Mouse (Mus musculus) lung, embryonic 15.5 days (tissue): ENCODE data around the gene Mrpl44. TPM values are rescaled to one million over a fixed set of nuclear protein-coding genes. Genes with fewer than 3 reads are reported as not detected.
A peak's percentile ranks its signal among the peaks of the same experiment; 100 is the strongest.

Experiments used
- ATAC-seq: fragments of 200-750 bp; cut with Nextera tagmentation; 2 replicates; pipeline ENCODE4 v1.8.0; 2017; ENCODE audit warnings: moderate number of reproducible peaks, borderline replicate concordance; ENCODE audit not compliant: low FRiP score, low TSS enrichment; ENCODE audit errors: extremely low read depth
- H3K27ac ChIP-seq: fragments of 300-500 bp; sonication (generic); 2 replicates; pipeline ENCODE4 v1.5.1; 2015; ENCODE audit warnings: moderate library complexity, mild to moderate bottlenecking, inconsistent platforms
- H3K27me3 ChIP-seq: fragments of 300-500 bp; sonication (generic); 2 replicates; pipeline ENCODE4 v1.6.1; 2015; ENCODE audit warnings: inconsistent platforms
- H3K36me3 ChIP-seq: fragments of 300-500 bp; sonication (generic); 2 replicates; pipeline ENCODE4 v1.6.1; 2015; ENCODE audit warnings: inconsistent platforms
- H3K4me1 ChIP-seq: fragments of 300-500 bp; sonication (generic); 2 replicates; pipeline ENCODE4 v1.6.1; 2015; ENCODE audit warnings: inconsistent platforms
- H3K4me2 ChIP-seq: fragments of 300-500 bp; sonication (generic); 2 replicates; pipeline ENCODE4 v1.6.1; 2015; ENCODE audit warnings: inconsistent platforms, mild to moderate bottlenecking, moderate library complexity
- H3K4me3 ChIP-seq: fragments of 300-500 bp; sonication (generic); 2 replicates; pipeline ENCODE4 v1.5.1; 2015; ENCODE audit warnings: mild to moderate bottlenecking, inconsistent platforms
- H3K9ac ChIP-seq: fragments of 300-500 bp; sonication (generic); 2 replicates; pipeline ENCODE4 v1.6.1; 2015; ENCODE audit warnings: inconsistent platforms
- H3K9me3 ChIP-seq: fragments of 300-500 bp; sonication (generic); 2 replicates; pipeline ENCODE4 v1.6.1; 2016; ENCODE audit warnings: inconsistent platforms
- WGBS: fragments of 180-500 bp; shearing (Covaris S2); methylation state at CpG from one replicate; pipeline ENCODE4 v1.1.7; 2015; 5-methylcytosine and 5-hydroxymethylcytosine counted together
- polyA plus RNA-seq: library from polyadenylated mRNA; unstranded; fragments of >200 nt; fragmentation: Nextera tagmentation; extraction: Ambion mirVana; gene quantifications from 2 replicates; pipeline ENCODE4 v1.2.1, GENCODE M21; 2015

The Mrpl44 gene
- polyA plus RNA-seq, result 58.5 and 59.2 TPM in 2 replicates

GRCm38 (mm10) chr1:79775927-79776458 lies at the start of gene Mrpl44, which contains the start of gene Wdfy1:
Gene Mrpl44 (plus strand): TSS chr1:79776018.
Gene Wdfy1 (minus strand): TSS chr1:79776143.
- WGBS, result under 1% methylated on average over 38 of the region's 38 CpGs
- Histone ChIP-seq H3K27ac (peak within 1 kb of the TSS; percentile 91), H3K27me3 (no peaks in the 10 kb centered on the region), H3K36me3 (peaks cover 23% of the 10 kb centered on the region; the same call in 1 of the 2 replicates), H3K9ac (peak within 1 kb of the TSS; percentile 96), H3K9me3 (no peaks in the 10 kb centered on the region), H3K4me2 (peak within 1 kb of the TSS; percentile 57), H3K4me1 (0 out of 2 replicates have a peak, but pooled peaks cover 3% of the 10 kb centered on the region), H3K4me3 (peak within 1 kb of the TSS; percentile 99)
- ATAC-seq, result peak; percentile 99

GRCm38 (mm10) chr1:79734794-79735193 lies 41.0 kb upstream of the Mrpl44 start:
- Histone ChIP-seq H3K4me3 (no peak overlapping the region), H3K27me3 (no peaks in the 10 kb centered on the region), H3K9ac (no peak overlapping the region), H3K4me1 (no peaks in the 10 kb centered on the region), H3K4me2 (no peak overlapping the region), H3K9me3 (no peaks in the 10 kb centered on the region), H3K36me3 (no peaks in the 10 kb centered on the region), H3K27ac (no peak overlapping the region)
- WGBS, result 75% methylated on average over 5 of the region's 5 CpGs
- ATAC-seq, result no peak

GRCm38 (mm10) chr1:79736408-79736807 lies 39.4 kb upstream of the Mrpl44 start:
- Histone ChIP-seq H3K36me3 (no peaks in the 10 kb centered on the region), H3K4me1 (0 out of 2 replicates have a peak, but pooled peaks cover 3% of the 10 kb centered on the region), H3K4me2 (no peak overlapping the region), H3K4me3 (no peak overlapping the region), H3K27ac (no peak overlapping the region), H3K9ac (no peak overlapping the region), H3K9me3 (no peaks in the 10 kb centered on the region), H3K27me3 (no peaks in the 10 kb centered on the region)
- WGBS, result 89% methylated on average over 3 of the region's 3 CpGs
- no peak for ATAC-seq

- no peak overlapping the region for H3K27ac ChIP-seq
- no peak overlapping the region for H3K9ac ChIP-seq
- ATAC-seq, result no peak
- no peaks in the 10 kb centered on the region for H3K27me3 ChIP-seq
- H3K4me3 ChIP-seq, result no peak overlapping the region
- H3K9me3 ChIP-seq, result no peaks in the 10 kb centered on the region
- 96% methylated on average over 2 of the region's 2 CpGs for WGBS
- 0 out of 2 replicates have a peak, but pooled peaks cover 3% of the 10 kb centered on the region for H3K4me1 ChIP-seq
- H3K36me3 ChIP-seq, result no peaks in the 10 kb centered on the region
- no peak overlapping the region for H3K4me2 ChIP-seq
Observed at GRCm38 (mm10) chr1:79739726-79740125, 36.1 kb upstream of the Mrpl44 start.

- Histone ChIP-seq H3K4me1 (0 out of 2 replicates have a peak, but pooled peaks cover 3% of the 10 kb centered on the region), H3K9me3 (no peaks in the 10 kb centered on the region), H3K27me3 (no peaks in the 10 kb centered on the region), H3K9ac (no peak overlapping the region), H3K36me3 (no peaks in the 10 kb centered on the region), H3K4me3 (no peak overlapping the region), H3K4me2 (no peak overlapping the region), H3K27ac (no peak overlapping the region; the same call in 1 of the 2 replicates)
- 55% methylated on average over 4 of the region's 4 CpGs for WGBS
- ATAC-seq, result no peak
Observed at GRCm38 (mm10) chr1:79741002-79741401, 34.8 kb upstream of the Mrpl44 start.

- no peaks in the 10 kb centered on the region for H3K27me3 ChIP-seq
- no peaks in the 10 kb centered on the region for H3K36me3 ChIP-seq
- no peak for ATAC-seq
- H3K9me3 ChIP-seq, result no peaks in the 10 kb centered on the region
- H3K9ac ChIP-seq, result no peak overlapping the region
- 0 out of 2 replicates have a peak, but pooled peaks cover 7% of the 10 kb centered on the region for H3K4me1 ChIP-seq
- no peak overlapping the region for H3K4me2 ChIP-seq
- 91% methylated on average over 7 of the region's 7 CpGs for WGBS
- no peak overlapping the region for H3K4me3 ChIP-seq
- no peak overlapping the region for H3K27ac ChIP-seq
Observed at GRCm38 (mm10) chr1:79742949-79743348, 32.9 kb upstream of the Mrpl44 start.

- H3K9ac ChIP-seq, result no peak overlapping the region
- 96% methylated on average over 1 of the region's 1 CpGs for WGBS
- H3K4me3 ChIP-seq, result no peak overlapping the region
- no peak overlapping the region for H3K4me2 ChIP-seq
- H3K36me3 ChIP-seq, result no peaks in the 10 kb centered on the region
- H3K9me3 ChIP-seq, result no peaks in the 10 kb centered on the region
- no peaks in the 10 kb centered on the region for H3K27me3 ChIP-seq
- 0 out of 2 replicates have a peak, but pooled peaks cover 7% of the 10 kb centered on the region for H3K4me1 ChIP-seq
- ATAC-seq, result no peak
- no peak overlapping the region for H3K27ac ChIP-seq
Observed at GRCm38 (mm10) chr1:79743385-79743784, 32.4 kb upstream of the Mrpl44 start.

GRCm38 (mm10) chr1:79746056-79746455 lies 29.8 kb upstream of the Mrpl44 start:
- ATAC-seq, result peak; percentile 80; the same call in 1 of the 2 replicates
- Histone ChIP-seq H3K4me2 (no peak overlapping the region), H3K27me3 (no peaks in the 10 kb centered on the region), H3K9ac (no peak overlapping the region), H3K4me3 (no peak overlapping the region), H3K9me3 (no peaks in the 10 kb centered on the region), H3K27ac (peak overlapping the region; percentile 24; the same call in 1 of the 2 replicates), H3K36me3 (no peaks in the 10 kb centered on the region), H3K4me1 (0 out of 2 replicates have a peak, but pooled peaks cover 6% of the 10 kb centered on the region)
- 60% methylated on average over 4 of the region's 4 CpGs for WGBS

- Histone ChIP-seq H3K4me1 (peaks cover 13% of the 10 kb centered on the region; the same call in 1 of the 2 replicates), H3K9ac (no peak overlapping the region), H3K27me3 (no peaks in the 10 kb centered on the region), H3K4me3 (no peak overlapping the region), H3K27ac (peak overlapping the region; percentile 42; the same call in 1 of the 2 replicates), H3K9me3 (no peaks in the 10 kb centered on the region), H3K4me2 (no peak overlapping the region), H3K36me3 (no peaks in the 10 kb centered on the region)
- no peak for ATAC-seq
- 43% methylated on average over 5 of the region's 5 CpGs for WGBS
Observed at GRCm38 (mm10) chr1:79751186-79751585, 24.6 kb upstream of the Mrpl44 start.

GRCm38 (mm10) chr1:79752015-79752695 lies 23.7 kb upstream of the Mrpl44 start:
- WGBS, result 62% methylated on average over 7 of the region's 7 CpGs
- no peak for ATAC-seq
- no peak overlapping the region for H3K4me2 ChIP-seq
- no peaks in the 10 kb centered on the region for H3K36me3 ChIP-seq
- H3K9ac ChIP-seq, result no peak overlapping the region
- H3K9me3 ChIP-seq, result no peaks in the 10 kb centered on the region
- no peaks in the 10 kb centered on the region for H3K27me3 ChIP-seq
- H3K27ac ChIP-seq, result 0 out of 2 replicates have a peak overlapping the region, but pooled peaks have one; percentile 42
- H3K4me3 ChIP-seq, result no peak overlapping the region
- peaks cover 13% of the 10 kb centered on the region for H3K4me1 ChIP-seq

GRCm38 (mm10) chr1:79752714-79753340 lies 23.0 kb upstream of the Mrpl44 start:
- H3K27ac ChIP-seq, result no peak overlapping the region
- 64% methylated on average over 4 of the region's 4 CpGs for WGBS

More at GRCm38 (mm10) chr1:79752714-79753340, 23.0 kb upstream of the Mrpl44 start:
- Histone ChIP-seq H3K36me3 (no peaks in the 10 kb centered on the region), H3K4me2 (no peak overlapping the region), H3K9ac (no peak overlapping the region), H3K9me3 (no peaks in the 10 kb centered on the region), H3K4me3 (no peak overlapping the region), H3K4me1 (peaks cover 14% of the 10 kb centered on the region), H3K27me3 (no peaks in the 10 kb centered on the region)
- ATAC-seq, result no peak
